Mouse (Mus musculus): ENCODE results near the gene 4933428G20Rik. TPM values are rescaled to one million over a fixed set of nuclear protein-coding genes. Genes with fewer than 3 reads are reported as not detected.

4933428G20Rik gene
- total RNA-seq (2021) = not detected in 2 replicates
- long read RNA-seq, experiment 1 = 0 reads
- long read RNA-seq, experiment 2, partial matches to known transcripts = 0 of 1 reads
- long read RNA-seq, experiment 2, other reads (novel, unspliced or antisense) = 1 of 1 reads

- no peak for DNase-seq
Observed at GRCm38 (mm10) chr11:97499865-97500719, at the start of gene 4933428G20Rik. TSS of gene 4933428G20Rik (minus strand) at chr11:97500340.

GRCm38 (mm10) chr11:97548757-97549156, 48.6 kb upstream of the 4933428G20Rik start:
- DNase-seq = no peak

DNA sequence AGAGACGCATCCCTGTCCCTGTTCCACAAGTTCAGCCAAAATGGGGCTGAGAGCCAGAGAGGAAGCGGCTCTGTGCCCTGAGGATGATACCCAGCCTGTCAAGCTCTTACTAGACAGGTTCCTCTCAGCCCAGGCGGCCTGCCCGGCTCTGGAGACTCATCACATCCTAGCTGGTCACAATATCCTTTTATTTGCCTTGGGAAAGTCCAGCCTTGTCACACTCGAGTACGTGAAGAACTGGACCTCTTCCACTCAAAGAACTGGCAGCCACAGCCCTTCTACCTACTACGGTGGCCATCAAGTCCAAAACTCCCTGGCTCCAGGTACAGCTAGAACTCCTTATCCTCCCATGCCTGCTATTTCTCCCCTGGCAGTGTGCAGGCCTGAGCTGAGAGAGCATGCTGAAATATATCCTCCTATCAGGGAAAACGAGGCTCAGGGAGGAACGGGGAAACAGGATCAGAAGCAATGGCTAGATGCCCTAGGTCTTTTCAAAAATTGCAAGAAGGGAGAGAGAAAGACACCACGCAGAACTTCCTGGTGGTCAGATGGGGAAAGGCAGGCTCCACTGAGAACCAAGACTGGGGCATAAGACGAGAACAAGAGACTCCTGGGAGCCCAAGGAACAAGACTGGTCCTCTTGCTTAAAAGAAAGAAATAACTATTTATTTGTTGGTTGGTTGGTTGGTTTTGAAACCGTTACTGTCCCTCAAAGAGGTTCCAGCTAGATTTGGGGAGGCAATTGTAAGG, 48.0 kb upstream of the 4933428G20Rik start:
- no peak for DNase-seq

- DNase-seq = peak; percentile 70
Observed at GRCm38 (mm10) chr11:97546804-97547411, 46.8 kb upstream of the 4933428G20Rik start.

DNA sequence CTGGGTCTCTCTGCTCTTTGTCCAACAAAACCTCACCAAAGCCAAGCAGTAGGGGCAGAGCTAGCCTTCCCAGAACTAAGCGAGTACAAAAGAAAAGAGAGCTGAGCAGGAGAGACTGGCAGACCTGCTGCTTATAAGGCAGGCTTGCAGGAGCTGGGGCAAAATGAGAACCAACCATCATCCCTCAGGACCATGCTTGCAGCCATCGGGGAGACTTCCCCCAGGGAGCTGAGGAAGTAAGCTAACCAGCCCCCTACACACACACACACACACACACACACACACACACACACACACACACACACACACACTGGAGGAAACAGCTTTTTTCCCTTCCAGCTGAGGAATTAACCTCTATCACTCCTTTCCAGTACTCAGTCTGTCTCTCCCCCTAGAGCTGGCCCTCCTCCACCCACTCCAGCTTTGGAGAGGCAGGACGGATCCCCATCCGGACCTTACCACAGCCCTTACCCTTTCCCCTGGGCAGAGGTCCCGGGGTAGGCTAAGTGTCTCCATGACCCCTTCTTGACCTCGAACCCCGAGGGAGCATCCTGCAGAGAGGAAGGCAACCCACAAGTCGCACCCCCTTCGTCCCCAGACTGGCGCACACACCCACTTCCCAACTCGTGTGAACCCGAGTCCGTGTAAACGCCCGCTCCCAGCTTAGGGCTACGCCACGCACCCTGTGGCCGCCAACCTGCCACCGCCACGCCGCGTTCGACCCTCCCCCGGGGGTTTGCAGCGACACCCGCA, 45.8 kb upstream of the 4933428G20Rik start:
- DNase-seq = no peak

DNA sequence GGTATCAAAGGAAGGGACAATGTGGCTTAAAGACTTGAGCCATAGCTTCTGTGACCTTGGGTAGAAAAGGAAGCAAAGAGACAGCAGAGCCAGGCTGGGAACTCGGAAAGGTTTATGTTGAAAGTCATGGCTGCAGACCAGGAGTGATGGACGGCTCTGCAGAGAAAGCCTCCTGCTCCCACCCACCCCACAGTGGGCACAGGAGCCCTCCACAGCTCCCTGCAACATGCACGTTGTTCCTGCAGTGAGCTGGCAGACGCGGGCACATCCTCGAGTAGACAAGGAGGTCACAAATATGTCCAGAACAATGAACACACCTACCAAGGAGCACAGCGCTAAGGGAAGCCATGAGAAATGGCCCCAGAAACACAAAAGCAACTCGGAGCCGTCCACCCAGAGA, 43.7 kb upstream of the 4933428G20Rik start:
- no peak for DNase-seq

GRCm38 (mm10) chr11:97543181-97543733, 43.1 kb upstream of the 4933428G20Rik start:
- DNase-seq = peak; percentile 68

- no peak for DNase-seq
Observed at GRCm38 (mm10) chr11:97542171-97543150, 42.3 kb upstream of the 4933428G20Rik start.

- DNase-seq = no peak
Observed at GRCm38 (mm10) chr11:97540604-97541003, 40.5 kb upstream of the 4933428G20Rik start.

DNA sequence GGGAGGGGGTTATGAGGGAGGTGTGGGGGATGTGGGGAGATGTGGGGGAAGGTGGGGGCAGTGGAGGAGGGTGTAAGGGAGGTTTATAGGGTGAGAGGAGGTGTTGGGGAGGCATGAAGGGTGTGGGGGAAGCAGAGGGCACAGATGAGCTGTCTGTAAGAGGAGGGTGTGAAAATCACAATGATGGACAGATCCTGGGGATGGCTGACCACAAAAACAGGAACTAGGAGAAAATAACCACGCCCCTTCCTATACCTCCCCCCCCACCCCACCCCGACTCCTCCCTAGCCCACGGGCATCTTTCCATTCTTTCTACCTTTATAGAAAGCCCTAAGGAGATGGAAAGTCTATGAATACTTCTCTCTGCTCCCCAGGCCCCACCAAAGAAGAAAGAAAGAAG, 40.0 kb upstream of the 4933428G20Rik start:
- DNase-seq = no peak

DNA sequence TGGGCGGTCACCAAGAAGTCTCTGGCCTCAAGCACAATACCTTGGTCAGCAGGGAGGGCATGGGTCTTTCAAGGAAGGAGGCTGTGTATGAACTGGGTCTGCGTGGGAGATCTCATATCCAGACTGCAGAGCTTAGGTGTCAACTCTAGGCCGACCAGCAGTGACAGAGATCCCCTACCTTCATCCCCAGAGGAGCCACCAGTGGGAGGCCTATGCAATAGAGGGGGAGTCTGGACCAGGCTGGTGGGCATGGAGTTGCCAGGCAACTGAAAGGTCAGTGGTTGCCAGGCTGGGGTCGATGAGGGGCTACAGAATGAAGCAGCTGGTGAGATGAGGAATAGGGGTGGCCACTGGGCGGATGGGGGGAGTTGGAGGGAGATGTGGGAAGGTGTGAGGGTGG, 39.5 kb upstream of the 4933428G20Rik start:
- DNase-seq = no peak

DNA sequence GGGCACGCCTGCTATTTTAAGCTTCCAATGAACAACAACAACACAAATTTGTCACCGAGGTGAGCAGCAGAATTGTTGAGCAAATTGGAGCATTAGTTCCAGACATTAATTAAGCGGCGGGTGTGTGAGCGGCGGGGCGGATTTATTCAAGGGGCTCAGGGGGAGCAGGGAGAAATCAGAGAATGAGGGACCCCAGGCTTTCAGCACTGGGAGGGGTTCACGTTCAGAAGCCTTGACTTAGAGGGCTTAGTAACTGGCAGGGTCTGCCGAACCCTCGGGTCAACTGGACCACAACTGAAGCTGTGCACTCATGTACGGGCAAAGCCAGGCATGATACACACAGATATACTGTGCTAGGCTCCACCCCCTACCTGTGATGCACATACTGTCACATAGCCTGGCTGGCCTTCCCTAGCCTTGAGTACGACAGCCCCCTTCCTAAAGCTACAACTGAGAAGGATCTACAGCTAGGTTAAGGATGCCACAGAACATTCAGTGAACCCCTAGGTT, 37.5 kb upstream of the 4933428G20Rik start:
- no peak for DNase-seq

- peak; percentile 56 for DNase-seq
Observed at GRCm38 (mm10) chr11:97536835-97537579, 36.9 kb upstream of the 4933428G20Rik start.

GRCm38 (mm10) chr11:97536083-97536747, 36.1 kb upstream of the 4933428G20Rik start:
- DNase-seq = no peak

- DNase-seq = no peak
Observed at GRCm38 (mm10) chr11:97535660-97536059, 35.5 kb upstream of the 4933428G20Rik start.

GRCm38 (mm10) chr11:97535308-97535630, 35.1 kb upstream of the 4933428G20Rik start:
- no peak for DNase-seq

DNA sequence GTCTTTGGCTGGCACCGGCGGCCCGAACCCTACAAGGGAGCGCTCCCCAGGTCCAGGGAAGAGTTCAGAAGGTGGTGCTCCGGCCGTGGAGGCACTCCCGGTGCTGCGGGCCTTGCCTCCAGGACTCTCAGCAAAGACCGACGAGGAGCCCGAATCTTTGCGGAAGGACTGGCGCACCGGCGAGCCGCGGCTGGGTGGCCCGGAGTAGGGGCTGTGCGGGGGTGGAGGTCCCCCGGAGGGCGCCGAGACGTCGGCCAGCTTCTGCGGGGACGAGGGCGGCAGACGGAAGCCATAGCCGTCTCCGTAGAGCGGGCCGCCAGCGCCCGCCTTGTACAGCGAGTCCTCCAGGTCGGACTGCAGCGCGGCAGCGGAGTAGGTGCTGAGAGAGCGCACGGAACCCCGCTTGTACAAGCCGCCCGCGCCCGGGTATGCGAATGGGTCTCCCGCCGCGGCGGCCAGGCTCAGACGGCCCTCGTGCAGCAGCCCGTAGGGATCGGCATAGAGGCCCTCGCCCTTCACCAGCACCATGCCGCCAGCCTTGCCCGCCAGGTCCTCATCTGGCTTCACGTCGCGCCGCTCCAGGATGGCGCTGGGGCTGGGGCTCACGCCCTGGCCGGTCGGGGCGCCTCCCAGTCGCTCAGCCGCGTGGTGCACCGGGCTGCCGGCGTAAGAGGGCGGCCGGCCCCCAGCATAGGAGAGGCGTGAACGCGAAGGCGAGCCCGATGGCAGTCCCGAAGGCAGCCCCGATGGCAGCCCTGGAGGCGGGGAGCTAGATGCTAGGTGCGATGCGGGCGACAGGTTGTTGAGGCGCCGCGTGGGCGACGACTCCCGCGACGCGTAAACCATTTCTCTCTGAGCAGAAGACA, 34.5 kb upstream of the 4933428G20Rik start:
- DNase-seq = no peak

GRCm38 (mm10) chr11:97533653-97534052, 33.5 kb upstream of the 4933428G20Rik start:
- DNase-seq = no peak

Data from adrenal gland, postnatal 14 days (tissue).